Mouse (Mus musculus) large intestine, adult 2 months (tissue): ENCODE results near the gene Fktn. TPM values are rescaled to one million over a fixed set of nuclear protein-coding genes. Genes with fewer than 3 reads are reported as not detected.
"Not testable (repeated sequence)": the region's sequence is repeated elsewhere in the genome, so short reads cannot be mapped to it uniquely, and the experiment has no call there.

Experiments
- DNase-seq: peaks from one replicate; pipeline ENCODE4 v3.0.0-alpha.2; 2012; ENCODE audit warnings: low read depth, low spot score
- WGBS: fragments of 180-500 bp; shearing (Covaris S2); methylation state at CpG from one replicate; pipeline ENCODE4 v1.1.7; 2018; 5-methylcytosine and 5-hydroxymethylcytosine counted together
- polyA plus RNA-seq: library from polyadenylated mRNA; depleted of rRNA; stranded (reverse); fragments of >200 nt; gene quantifications from 2 replicates; pipeline ENCODE4 v1.2.3, GENCODE M21; 2012; rRNA removed

Fktn gene
- 2.7 and 3.5 TPM in 2 replicates for polyA plus RNA-seq

- DNase-seq, result peak; percentile 24
- 13% methylated on average over 7 of the region's 7 CpGs for WGBS
Measured at GRCm38 (mm10) chr4:53713704-53714050, at the start of gene Fktn. Gene Fktn, plus strand, starts transcription at chr4:53713998.

- 80% methylated on average over 8 of the region's 8 CpGs for WGBS
Measured at GRCm38 (mm10) chr4:53682092-53682491, 31.7 kb upstream of the Fktn start.

GRCm38 (mm10) chr4:53688965-53689364 is 24.8 kb upstream of the Fktn start:
- DNase-seq, result no peak
- WGBS, result 91% methylated on average over 4 of the region's 4 CpGs

More at GRCm38 (mm10) chr4:53682092-53682491, 31.7 kb upstream of the Fktn start:
- no peak for DNase-seq

- no peak for DNase-seq
- 96% methylated on average over 1 of the region's 1 CpGs for WGBS
Measured at GRCm38 (mm10) chr4:53691418-53691817, 22.4 kb upstream of the Fktn start.

- DNase-seq, result not testable (repeated sequence)
Measured at GRCm38 (mm10) chr4:53709166-53709565, 4.6 kb upstream of the Fktn start.

GRCm38 (mm10) chr4:53710021-53710420 is 3.8 kb upstream of the Fktn start:
- no peak for DNase-seq
- 84% methylated on average over 2 of the region's 2 CpGs for WGBS

GRCm38 (mm10) chr4:53710555-53711328 is 3.1 kb upstream of the Fktn start:
- WGBS, result 87% methylated on average over 6 of the region's 6 CpGs
- no peak for DNase-seq

- 8% methylated on average over 58 of the region's 58 CpGs for WGBS
- peak; percentile 76 for DNase-seq
Measured at GRCm38 (mm10) chr4:53714051-53714814, 435 bp downstream of the Fktn start.

GRCm38 (mm10) chr4:53715977-53716376 is 2.2 kb downstream of the Fktn start:
- no peak for DNase-seq

GRCm38 (mm10) chr4:53717546-53717945 is 3.7 kb downstream of the Fktn start:
- WGBS, result 68% methylated on average over 4 of the region's 4 CpGs
- DNase-seq, result no peak

GRCm38 (mm10) chr4:53718261-53718660 is 4.5 kb downstream of the Fktn start:
- WGBS, result 66% methylated on average over 5 of the region's 5 CpGs

GRCm38 (mm10) chr4:53722506-53722905 is 8.7 kb downstream of the Fktn start:
- 94% methylated on average over 4 of the region's 4 CpGs for WGBS
- no peak for DNase-seq

More at GRCm38 (mm10) chr4:53718261-53718660, 4.5 kb downstream of the Fktn start:
- no peak for DNase-seq

GRCm38 (mm10) chr4:53726100-53726499 is 12.3 kb downstream of the Fktn start:
- not testable (repeated sequence) for DNase-seq
- WGBS, result 94% methylated on average over 2 of the region's 2 CpGs

- DNase-seq, result no peak
- WGBS, result 100% methylated on average over 1 of the region's 1 CpGs
Measured at GRCm38 (mm10) chr4:53728121-53728520, 14.3 kb downstream of the Fktn start.

- DNase-seq, result peak; percentile 19
Measured at GRCm38 (mm10) chr4:53738956-53739616, 25.3 kb downstream of the Fktn start.

GRCm38 (mm10) chr4:53749831-53750230 is 36.0 kb downstream of the Fktn start:
- no peak for DNase-seq

More at GRCm38 (mm10) chr4:53738956-53739616, 25.3 kb downstream of the Fktn start:
- 44% methylated on average over 6 of the region's 6 CpGs for WGBS

GRCm38 (mm10) chr4:53750391-53751120 is 36.8 kb downstream of the Fktn start:
- WGBS, result 75% methylated on average over 16 of the region's 16 CpGs
- DNase-seq, result no peak

GRCm38 (mm10) chr4:53757030-53757429 is 43.2 kb downstream of the Fktn start:
- no peak for DNase-seq

GRCm38 (mm10) chr4:53758764-53759163 is 45.0 kb downstream of the Fktn start:
- WGBS, result 85% methylated on average over 4 of the region's 4 CpGs
- no peak for DNase-seq

- 95% methylated on average over 3 of the region's 3 CpGs for WGBS
- no peak for DNase-seq
Measured at GRCm38 (mm10) chr4:53759678-53760077, 45.9 kb downstream of the Fktn start.
